Mouse (Mus musculus): Measurements from ENCODE around the gene Dusp15. TPM values are rescaled to one million over a fixed set of nuclear protein-coding genes. Genes with fewer than 3 reads are reported as not detected.

The Dusp15 gene
- polyA plus RNA-seq, 1 experiment from 2014 or later, result 13.7 TPM

DNA sequence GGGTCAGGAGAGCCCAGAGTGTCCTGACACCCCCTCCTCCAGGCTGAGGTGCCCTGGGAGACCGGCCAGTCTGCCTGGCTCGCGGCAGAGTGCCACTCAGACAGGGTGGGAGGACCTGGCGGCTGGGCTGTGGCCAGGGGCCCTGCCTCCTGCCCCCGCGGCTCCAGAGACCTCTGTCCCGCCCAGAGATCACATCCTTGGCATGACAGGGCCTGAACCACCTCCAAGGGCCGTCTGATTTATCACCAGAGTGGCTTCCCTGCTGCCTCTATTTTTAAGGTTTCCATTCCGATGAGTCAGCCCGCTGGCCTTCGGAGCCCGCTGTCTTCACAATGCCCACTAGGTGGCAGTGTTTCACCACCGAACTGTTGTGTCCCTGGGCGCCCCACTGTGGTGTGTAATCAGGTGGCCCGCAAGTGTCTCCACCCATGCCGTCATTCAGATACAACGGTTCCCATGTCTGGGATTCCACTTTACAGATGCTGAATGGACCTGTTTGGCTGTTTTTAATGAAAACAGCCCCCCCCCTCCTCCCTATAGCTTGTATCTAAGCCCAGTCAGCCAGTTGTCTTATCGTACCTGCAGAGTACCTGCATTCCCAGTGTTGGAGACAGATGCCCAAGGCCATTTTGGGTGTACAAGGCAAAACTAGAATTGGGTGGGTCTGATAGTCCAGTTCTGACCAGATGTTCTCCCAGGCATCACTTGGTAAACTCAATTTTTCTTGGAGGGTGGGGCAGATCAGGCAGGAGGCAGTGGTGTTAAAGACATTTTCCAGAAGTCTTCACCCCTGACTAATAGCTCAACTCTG lies 37.0 kb downstream of the Dusp15 start:
- peak overlapping the region; percentile 53 for H3K9ac ChIP-seq (ENCODE audit: low read depth, low read length)
- H3K4me2 ChIP-seq (ENCODE audit: low read length), result peak overlapping the region; percentile 46
- no peak overlapping the region for H3K27ac ChIP-seq (ENCODE audit: low read length)
- peak overlapping the region; percentile 17 for H3K4me3 ChIP-seq (ENCODE audit: low read depth, low read length)
- H3K9me3 ChIP-seq (replicated peaks; ENCODE audit: control insufficient read depth, low read length, poor library complexity, severe bottlenecking), result no peaks in the 10 kb centered on the region
- H3K27me3 ChIP-seq (ENCODE audit: control insufficient read depth, insufficient read depth, low read depth, low read length), result peaks cover 23% of the 10 kb centered on the region
- WGBS, result 4% methylated on average over 18 of the region's 18 CpGs
- peaks cover 3% of the 10 kb centered on the region; the same call in 1 of the 2 replicates for H3K4me1 ChIP-seq (ENCODE audit: control insufficient read depth, insufficient read depth, low read length)
- ATAC-seq, result peak; percentile 78
- H3K36me3 ChIP-seq (ENCODE audit: control insufficient read depth, insufficient read depth, low read length), result no peaks in the 10 kb centered on the region

DNA sequence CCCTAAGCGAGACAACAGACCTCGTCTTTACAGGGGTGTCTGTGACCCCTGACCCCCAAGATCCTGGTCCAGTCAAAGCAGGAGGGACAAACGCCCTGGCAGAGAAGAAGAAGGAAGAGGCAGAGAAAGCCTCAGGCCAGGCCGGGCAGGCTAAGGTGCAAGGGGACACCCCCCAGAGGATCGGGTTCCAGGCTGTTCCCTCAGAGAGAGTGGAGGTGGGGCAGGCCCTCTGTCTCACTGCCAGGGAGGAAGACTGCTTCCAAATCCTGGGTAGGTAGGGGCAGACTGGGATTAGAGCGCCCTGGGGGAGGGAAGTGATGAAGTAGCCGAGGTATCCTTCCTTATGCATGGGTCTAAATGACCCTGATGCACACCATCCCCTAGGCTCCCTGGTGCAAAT lies 38.0 kb downstream of the Dusp15 start:
- no peaks in the 10 kb centered on the region for H3K36me3 ChIP-seq (ENCODE audit: control insufficient read depth, insufficient read depth, low read length)
- no peak overlapping the region for H3K9ac ChIP-seq (ENCODE audit: low read depth, low read length)
- no peaks in the 10 kb centered on the region for H3K9me3 ChIP-seq (replicated peaks; ENCODE audit: control insufficient read depth, low read length, poor library complexity, severe bottlenecking)
- H3K4me1 ChIP-seq (ENCODE audit: control insufficient read depth, insufficient read depth, low read length), result peaks cover 3% of the 10 kb centered on the region; the same call in 1 of the 2 replicates
- no peak overlapping the region for H3K4me2 ChIP-seq (ENCODE audit: low read length)
- H3K27ac ChIP-seq (ENCODE audit: low read length), result no peak overlapping the region
- peaks cover 23% of the 10 kb centered on the region for H3K27me3 ChIP-seq (ENCODE audit: control insufficient read depth, insufficient read depth, low read depth, low read length)
- no peak overlapping the region for H3K4me3 ChIP-seq (ENCODE audit: low read depth, low read length)
- WGBS, result 39% methylated on average over 7 of the region's 7 CpGs
- ATAC-seq, result no peak

DNA sequence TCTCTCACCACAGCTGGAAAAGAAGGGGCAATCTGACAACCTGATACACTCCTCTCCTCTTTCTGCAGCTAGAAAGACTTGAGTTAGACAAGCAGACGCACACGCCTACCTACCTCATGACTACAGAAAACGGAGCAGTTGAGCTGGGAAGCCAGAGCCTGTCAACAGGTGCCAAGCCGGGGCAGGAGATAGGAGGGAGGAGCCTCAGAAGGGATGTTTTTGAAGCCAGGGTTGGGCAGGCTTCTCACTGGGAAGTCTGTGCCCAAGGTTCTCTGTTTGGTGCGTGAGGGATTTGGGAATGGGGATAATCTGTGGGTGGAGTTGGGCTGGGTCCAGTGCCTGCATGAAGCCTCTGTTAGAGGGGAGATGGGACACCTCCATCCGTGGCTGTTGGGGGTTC lies 40.1 kb downstream of the Dusp15 start:
- H3K27me3 ChIP-seq (ENCODE audit: control insufficient read depth, insufficient read depth, low read depth, low read length), result peaks cover 23% of the 10 kb centered on the region
- H3K9ac ChIP-seq (ENCODE audit: low read depth, low read length), result no peak overlapping the region
- no peaks in the 10 kb centered on the region for H3K9me3 ChIP-seq (replicated peaks; ENCODE audit: control insufficient read depth, low read length, poor library complexity, severe bottlenecking)
- H3K4me2 ChIP-seq (ENCODE audit: low read length), result no peak overlapping the region
- H3K4me1 ChIP-seq (ENCODE audit: control insufficient read depth, insufficient read depth, low read length), result peaks cover 3% of the 10 kb centered on the region; the same call in 1 of the 2 replicates
- no peak overlapping the region for H3K4me3 ChIP-seq (ENCODE audit: low read depth, low read length)
- 20% methylated on average over 6 of the region's 6 CpGs for WGBS
- H3K36me3 ChIP-seq (ENCODE audit: control insufficient read depth, insufficient read depth, low read length), result no peaks in the 10 kb centered on the region
- ATAC-seq, result no peak
- no peak overlapping the region for H3K27ac ChIP-seq (ENCODE audit: low read length)

DNA sequence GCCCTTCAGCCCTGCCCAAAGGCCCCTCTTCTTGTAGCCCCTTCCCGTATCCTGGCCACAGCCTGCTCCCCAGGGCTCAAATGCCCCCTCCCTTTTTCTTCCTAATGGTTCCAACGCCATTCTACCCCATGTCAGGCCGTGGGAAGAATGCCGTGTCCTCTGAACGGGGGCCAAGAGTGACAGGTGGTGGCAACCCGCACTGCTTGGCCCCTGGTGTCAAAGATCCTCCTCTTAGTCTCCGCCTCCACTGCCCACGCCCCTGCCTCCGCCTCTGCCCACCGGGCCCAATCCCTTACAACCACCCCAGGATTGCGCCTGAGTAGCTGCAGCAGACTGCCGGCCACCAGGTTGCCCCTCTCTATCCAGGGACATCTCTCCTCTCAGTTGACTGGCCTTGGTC lies 40.5 kb downstream of the Dusp15 start, which contains the start of gene Mylk2:
Mylk2 (plus strand) TSS at position 322 of the 400 bp plus-strand sequence.
- no peaks in the 10 kb centered on the region for H3K36me3 ChIP-seq (ENCODE audit: control insufficient read depth, insufficient read depth, low read length)
- H3K4me3 ChIP-seq (ENCODE audit: low read depth, low read length), result no peak within 1 kb of the TSS
- ATAC-seq, result no peak
- no peaks in the 10 kb centered on the region for H3K9me3 ChIP-seq (replicated peaks; ENCODE audit: control insufficient read depth, low read length, poor library complexity, severe bottlenecking)
- H3K9ac ChIP-seq (ENCODE audit: low read depth, low read length), result no peak within 1 kb of the TSS
- no peak within 1 kb of the TSS for H3K27ac ChIP-seq (ENCODE audit: low read length)
- peaks cover 3% of the 10 kb centered on the region; the same call in 1 of the 2 replicates for H3K4me1 ChIP-seq (ENCODE audit: control insufficient read depth, insufficient read depth, low read length)
- no peak within 1 kb of the TSS for H3K4me2 ChIP-seq (ENCODE audit: low read length)
- peaks cover 23% of the 10 kb centered on the region for H3K27me3 ChIP-seq (ENCODE audit: control insufficient read depth, insufficient read depth, low read depth, low read length)
- WGBS, result 17% methylated on average over 12 of the region's 12 CpGs

DNA sequence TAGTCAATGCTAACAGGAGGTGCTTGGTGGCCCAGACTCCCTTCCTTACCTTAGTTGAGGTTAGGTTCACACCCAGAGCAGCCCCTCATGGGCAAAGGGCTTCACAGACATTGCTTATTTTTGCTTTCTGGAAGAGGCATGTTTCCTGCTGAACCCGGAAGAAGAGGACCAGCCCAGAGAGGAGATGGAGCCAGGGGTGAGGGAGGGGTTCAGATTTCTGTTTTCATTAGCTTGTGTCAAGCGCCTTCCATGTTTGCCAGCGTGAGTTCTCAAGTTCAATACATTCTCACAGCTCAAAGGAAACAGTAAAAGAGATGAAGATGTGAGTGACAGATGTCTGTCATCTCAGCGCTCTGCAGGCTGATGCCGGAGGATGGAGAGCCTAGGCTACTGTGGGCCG lies 41.6 kb downstream of the Dusp15 start:
- Histone ChIP-seq H3K4me3 (ENCODE audit: low read depth, low read length) (no peak overlapping the region), H3K36me3 (ENCODE audit: control insufficient read depth, insufficient read depth, low read length) (no peaks in the 10 kb centered on the region), H3K4me2 (ENCODE audit: low read length) (no peak overlapping the region), H3K27me3 (ENCODE audit: control insufficient read depth, insufficient read depth, low read depth, low read length) (peaks cover 23% of the 10 kb centered on the region), H3K9me3 (replicated peaks; ENCODE audit: control insufficient read depth, low read length, poor library complexity, severe bottlenecking) (no peaks in the 10 kb centered on the region), H3K4me1 (ENCODE audit: control insufficient read depth, insufficient read depth, low read length) (peaks cover 3% of the 10 kb centered on the region; the same call in 1 of the 2 replicates), H3K9ac (ENCODE audit: low read depth, low read length) (no peak overlapping the region), H3K27ac (ENCODE audit: low read length) (no peak overlapping the region)
- ATAC-seq, result no peak
- 85% methylated on average over 6 of the region's 6 CpGs for WGBS

DNA sequence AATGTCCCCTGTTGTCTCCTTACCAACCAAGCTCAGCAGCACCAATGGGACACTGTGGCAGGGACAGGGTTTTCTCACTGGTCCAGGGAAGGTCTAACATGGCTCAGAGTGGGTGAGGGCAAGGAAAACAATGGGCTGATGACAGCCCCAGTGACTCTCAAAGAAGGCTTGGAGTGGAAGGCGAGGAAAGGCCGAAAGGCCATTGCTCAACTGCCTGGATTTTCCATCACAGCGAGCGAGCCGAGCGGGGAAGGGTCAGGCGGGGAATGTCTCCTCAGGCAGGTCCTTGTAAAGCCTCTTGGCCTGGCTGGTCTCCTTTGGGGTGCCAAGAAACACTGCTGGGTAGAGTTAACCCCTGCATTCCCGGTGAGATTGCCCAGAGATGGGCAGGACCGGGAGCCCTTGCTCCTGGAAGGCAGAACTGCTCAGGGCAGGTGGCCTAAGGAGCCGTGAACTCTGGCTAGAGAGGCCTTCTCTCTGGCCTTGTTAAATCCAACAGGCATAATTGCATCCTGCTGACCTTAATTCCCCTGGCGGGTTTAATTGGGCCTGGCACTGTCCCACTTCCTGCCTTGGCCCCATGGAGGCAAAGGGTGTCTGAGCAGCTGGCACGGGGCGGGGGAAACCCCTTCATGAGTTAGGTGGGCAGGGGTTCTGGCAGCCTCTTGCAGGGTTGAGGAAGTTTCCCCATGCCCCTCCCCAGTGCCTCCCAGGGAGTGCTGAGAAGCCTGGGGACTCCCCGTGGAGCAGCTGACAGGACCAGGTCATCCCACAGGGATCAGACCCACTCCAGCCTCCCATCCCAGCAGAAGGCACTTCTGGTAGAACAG lies 44.2 kb downstream of the Dusp15 start:
- no peak overlapping the region for H3K4me3 ChIP-seq (ENCODE audit: low read depth, low read length)
- 49% methylated on average over 14 of the region's 14 CpGs for WGBS
- H3K36me3 ChIP-seq (ENCODE audit: control insufficient read depth, insufficient read depth, low read length), result no peaks in the 10 kb centered on the region
- no peak overlapping the region for H3K9ac ChIP-seq (ENCODE audit: low read depth, low read length)
- no peaks in the 10 kb centered on the region for H3K9me3 ChIP-seq (replicated peaks; ENCODE audit: control insufficient read depth, low read length, poor library complexity, severe bottlenecking)
- no peak overlapping the region for H3K4me2 ChIP-seq (ENCODE audit: low read length)
- ATAC-seq, result no peak
- H3K4me1 ChIP-seq (ENCODE audit: control insufficient read depth, insufficient read depth, low read length), result no peaks in the 10 kb centered on the region
- H3K27me3 ChIP-seq (ENCODE audit: control insufficient read depth, insufficient read depth, low read depth, low read length), result peaks cover 10% of the 10 kb centered on the region; the same call in 1 of the 2 replicates
- H3K27ac ChIP-seq (ENCODE audit: low read length), result no peak overlapping the region

DNA sequence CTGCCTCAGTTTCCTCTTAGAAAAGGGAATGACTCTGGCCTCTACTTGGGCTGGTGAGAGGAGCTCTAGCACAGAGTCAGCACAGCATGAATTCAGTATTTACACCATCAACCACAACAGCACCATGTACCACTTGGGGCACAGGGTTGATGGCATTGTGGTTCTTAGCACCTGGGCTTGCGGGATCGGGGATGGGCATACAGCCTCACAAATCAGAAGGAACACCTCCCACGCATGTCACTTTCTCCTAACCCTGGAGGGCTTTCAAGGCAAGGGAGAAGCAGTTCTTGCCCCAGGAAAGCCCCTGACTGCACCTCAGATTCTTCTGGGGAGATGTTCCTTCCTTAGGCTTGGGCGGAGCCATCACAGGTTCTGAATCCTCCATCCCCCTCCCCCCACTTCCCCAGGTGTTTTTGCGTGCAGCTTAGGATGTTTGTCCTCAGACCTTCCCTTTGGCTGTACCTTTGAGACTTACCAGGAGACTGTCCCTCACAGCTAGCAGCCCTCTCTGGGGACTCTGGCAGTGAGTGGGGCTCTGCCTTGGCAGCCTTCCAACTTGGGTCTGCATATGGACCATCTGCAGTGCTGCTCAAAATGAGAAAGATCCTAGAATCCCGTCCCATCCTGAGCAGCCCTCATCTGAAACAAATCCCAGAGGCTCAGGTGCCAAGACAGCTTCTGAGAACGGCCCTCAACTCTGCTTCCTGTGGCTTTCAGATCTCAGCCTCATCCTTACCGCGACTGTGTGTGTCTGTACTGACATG lies 45.0 kb downstream of the Dusp15 start:
- H3K4me2 ChIP-seq (ENCODE audit: low read length), result no peak overlapping the region
- H3K27me3 ChIP-seq (ENCODE audit: control insufficient read depth, insufficient read depth, low read depth, low read length), result peaks cover 1% of the 10 kb centered on the region; the same call in 1 of the 2 replicates
- H3K9me3 ChIP-seq (replicated peaks; ENCODE audit: control insufficient read depth, low read length, poor library complexity, severe bottlenecking), result no peaks in the 10 kb centered on the region
- H3K27ac ChIP-seq (ENCODE audit: low read length), result no peak overlapping the region
- H3K4me1 ChIP-seq (ENCODE audit: control insufficient read depth, insufficient read depth, low read length), result no peaks in the 10 kb centered on the region
- WGBS, result 59% methylated on average over 9 of the region's 9 CpGs
- no peak for ATAC-seq
- H3K36me3 ChIP-seq (ENCODE audit: control insufficient read depth, insufficient read depth, low read length), result no peaks in the 10 kb centered on the region
- H3K4me3 ChIP-seq (ENCODE audit: low read depth, low read length), result no peak overlapping the region
- H3K9ac ChIP-seq (ENCODE audit: low read depth, low read length), result no peak overlapping the region

DNA sequence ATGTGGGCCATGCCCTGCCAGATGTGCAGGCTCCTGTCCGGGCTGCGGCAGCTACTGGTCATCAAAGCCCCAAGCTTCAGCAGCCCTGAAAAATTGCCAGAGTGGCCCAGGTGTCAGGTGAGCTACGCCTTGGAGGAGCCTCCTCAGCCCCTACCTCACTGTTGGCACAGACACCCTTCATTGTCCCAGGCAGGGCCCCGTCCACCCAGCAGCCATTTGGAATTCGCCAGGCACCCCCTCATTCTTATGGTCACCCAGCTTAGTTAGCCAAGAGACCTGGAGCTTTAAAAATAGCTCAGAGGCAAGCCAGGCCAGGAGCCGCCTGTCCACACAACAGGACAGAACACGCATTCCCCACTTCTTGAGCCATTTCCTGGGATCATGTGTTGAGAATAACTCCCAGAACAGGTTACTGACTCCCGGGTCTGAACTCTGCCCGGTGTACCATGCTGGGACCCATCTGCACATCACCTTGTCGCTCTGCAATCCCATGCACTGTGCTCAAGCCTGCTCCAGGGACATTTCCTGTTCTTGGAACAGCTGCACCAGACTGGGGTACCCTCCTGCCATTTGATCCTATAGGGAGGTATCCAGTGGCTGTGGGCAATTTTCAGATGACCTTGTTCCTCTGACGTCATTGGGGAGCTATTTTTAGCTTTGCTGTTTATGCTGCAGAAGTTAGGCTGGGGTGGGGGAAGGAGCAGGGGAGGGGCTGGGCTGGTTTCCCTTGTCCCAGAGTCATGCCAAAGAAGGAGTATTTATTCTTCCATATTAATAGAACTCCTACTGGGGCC lies 46.3 kb downstream of the Dusp15 start:
- H3K27ac ChIP-seq (ENCODE audit: low read length), result no peak overlapping the region
- no peak overlapping the region for H3K9ac ChIP-seq (ENCODE audit: low read depth, low read length)
- H3K4me2 ChIP-seq (ENCODE audit: low read length), result no peak overlapping the region
- no peaks in the 10 kb centered on the region for H3K27me3 ChIP-seq (ENCODE audit: control insufficient read depth, insufficient read depth, low read depth, low read length)
- H3K4me1 ChIP-seq (ENCODE audit: control insufficient read depth, insufficient read depth, low read length), result no peaks in the 10 kb centered on the region
- no peak overlapping the region for H3K4me3 ChIP-seq (ENCODE audit: low read depth, low read length)
- no peak for ATAC-seq
- no peaks in the 10 kb centered on the region for H3K36me3 ChIP-seq (ENCODE audit: control insufficient read depth, insufficient read depth, low read length)
- 75% methylated on average over 11 of the region's 11 CpGs for WGBS
- no peaks in the 10 kb centered on the region for H3K9me3 ChIP-seq (replicated peaks; ENCODE audit: control insufficient read depth, low read length, poor library complexity, severe bottlenecking)
